In genomic region chr2:75461019-75461418, GRCm38 (mm10) we compare ENCODE assay signal across 25 mouse cellular contexts.
DNase-seq lines count a peak whose midpoint lies in the region; ATAC-seq and TF ChIP-seq lines count a peak whose summit lies in the region.
"Had no signal": no experiment of that assay in that cellular context is flagged by ENCODE, and none has a peak within 500 bp of the region (broad histone marks: within the 10 kb centered on the region; RNA-seq: fewer than 3 reads in every experiment).

No protein-coding gene starts in this region.

- H3K4me1 ChIP-seq in liver, embryonic 15.5 days (replicated peaks) = no peaks in the 10 kb centered on the region
- no peaks in the 10 kb centered on the region for H3K4me1 ChIP-seq in liver, embryonic 11.5 days (replicated peaks; ENCODE audit: control insufficient read depth, insufficient read depth, low read length)
- H3K4me1 ChIP-seq: heart, embryonic 13.5 days had no signal

- no peak overlapping the region for H3K4me3 ChIP-seq in liver, embryonic 15.5 days (replicated peaks)
- no peak overlapping the region for H3K4me3 ChIP-seq in liver, embryonic 11.5 days (ENCODE audit: low read depth, low read length)
- H3K4me3 ChIP-seq in gastrocnemius, adult 2 months = no peak overlapping the region
- H3K4me3 ChIP-seq: forebrain, embryonic 10.5 days; heart, embryonic 13.5 days; midbrain, embryonic 12.5 days; myocyte had no signal

- H3K9ac ChIP-seq in liver, embryonic 15.5 days = no peak overlapping the region
- H3K9ac ChIP-seq in liver, embryonic 11.5 days (ENCODE audit: low read depth, low read length) = no peak overlapping the region
- H3K9ac ChIP-seq: heart, embryonic 13.5 days; midbrain, embryonic 12.5 days had no signal

- WGBS in liver, embryonic 15.5 days (ENCODE audit: insufficient replicate concordance) = 51% methylated on average over 5 of the region's 5 CpGs
- WGBS in liver, embryonic 11.5 days = 79% methylated on average over 5 of the region's 5 CpGs

- no peak overlapping the region for H3K4me2 ChIP-seq in liver, embryonic 15.5 days
- no peak overlapping the region for H3K4me2 ChIP-seq in liver, embryonic 11.5 days
- H3K4me2 ChIP-seq: heart, embryonic 13.5 days; midbrain, embryonic 12.5 days had no signal

- H3K36me3 ChIP-seq in liver, embryonic 15.5 days (replicated peaks) = no peaks in the 10 kb centered on the region
- no peaks in the 10 kb centered on the region for H3K36me3 ChIP-seq in liver, embryonic 11.5 days (ENCODE audit: control insufficient read depth, insufficient read depth, low read length)
- H3K36me3 ChIP-seq: forebrain, embryonic 10.5 days; heart, embryonic 13.5 days; midbrain, embryonic 12.5 days had no signal

- no peak for TF ChIP-seq CTCF in gastrocnemius, adult 2 months (IDR thresholded peaks at IDR 0.05)

- intact Hi-C loops in gastrocnemius, adult 2 months (cut with DNase I) = no loop called here

- no peaks in the 10 kb centered on the region for H3K27me3 ChIP-seq in liver, embryonic 15.5 days
- H3K27me3 ChIP-seq in liver, embryonic 11.5 days (replicated peaks; ENCODE audit: control insufficient read depth, insufficient read depth, low read length) = no peaks in the 10 kb centered on the region
- H3K27me3 ChIP-seq: heart, embryonic 13.5 days; midbrain, embryonic 12.5 days had no signal

- no peak overlapping the region for H3K27ac ChIP-seq in liver, embryonic 15.5 days (replicated peaks)
- H3K27ac ChIP-seq in liver, embryonic 11.5 days (ENCODE audit: low read depth, low read length) = no peak overlapping the region
- no peak overlapping the region for H3K27ac ChIP-seq in gastrocnemius, adult 2 months
- H3K27ac ChIP-seq: forebrain, embryonic 10.5 days; heart, embryonic 13.5 days; kidney, postnatal 0 days; midbrain, embryonic 12.5 days had no signal

- DNase-seq in liver, embryonic 11.5 days (ENCODE audit: low spot score) = no peak
- DNase-seq in brain, adult 2 months (ENCODE audit: low read depth, low spot score) = peak; percentile 5
- no peak for DNase-seq in ovary, adult 18-20 months (ENCODE audit: low spot score)
- DNase-seq in gastrocnemius, adult 2 months = no peak
- DNase-seq in gastrocnemius, adult 8-10 months (ENCODE audit: low spot score in 2 of 2) = no peak
- DNase-seq: adrenal gland, adult 8-10 months; cerebellum, adult 11 months; cerebellum, postnatal 14 days; embryo, embryonic 11 days; heart, adult 18-20 months; heart, postnatal 36 days; kidney, adult 11 months; layer of hippocampus, postnatal 36 days; lung, adult 18-20 months; lung, postnatal 36 days; right cerebral cortex, postnatal 14 days; thymus, adult 2 months had no signal

- no peaks in the 10 kb centered on the region for H3K9me3 ChIP-seq in liver, embryonic 15.5 days (replicated peaks)
- H3K9me3 ChIP-seq in liver, embryonic 11.5 days (ENCODE audit: control insufficient read depth, low read length) = no peaks in the 10 kb centered on the region
- H3K9me3 ChIP-seq: forebrain, embryonic 10.5 days; heart, embryonic 13.5 days; midbrain, embryonic 12.5 days had no signal

- peak; percentile 57; the same call in 1 of the 2 replicates for ATAC-seq in liver, embryonic 15.5 days (ENCODE audit: insufficient read depth)
- ATAC-seq in liver, embryonic 11.5 days (replicated peaks; ENCODE audit: low FRiP score) = no peak
- ATAC-seq in granulocyte monocyte progenitor cell, adult 5-6 weeks (replicated peaks; ENCODE audit: poor library complexity, severe bottlenecking) = 0 out of 2 replicates have a peak, but pooled peaks have one; percentile 31
- peak; percentile 12; the same call in 1 of the 2 replicates for ATAC-seq in megakaryocyte, adult 5-6 weeks (ENCODE audit: poor library complexity, severe bottlenecking)
